ENCODE assay signal across 9 mouse cellular contexts in the genomic region with DNA sequence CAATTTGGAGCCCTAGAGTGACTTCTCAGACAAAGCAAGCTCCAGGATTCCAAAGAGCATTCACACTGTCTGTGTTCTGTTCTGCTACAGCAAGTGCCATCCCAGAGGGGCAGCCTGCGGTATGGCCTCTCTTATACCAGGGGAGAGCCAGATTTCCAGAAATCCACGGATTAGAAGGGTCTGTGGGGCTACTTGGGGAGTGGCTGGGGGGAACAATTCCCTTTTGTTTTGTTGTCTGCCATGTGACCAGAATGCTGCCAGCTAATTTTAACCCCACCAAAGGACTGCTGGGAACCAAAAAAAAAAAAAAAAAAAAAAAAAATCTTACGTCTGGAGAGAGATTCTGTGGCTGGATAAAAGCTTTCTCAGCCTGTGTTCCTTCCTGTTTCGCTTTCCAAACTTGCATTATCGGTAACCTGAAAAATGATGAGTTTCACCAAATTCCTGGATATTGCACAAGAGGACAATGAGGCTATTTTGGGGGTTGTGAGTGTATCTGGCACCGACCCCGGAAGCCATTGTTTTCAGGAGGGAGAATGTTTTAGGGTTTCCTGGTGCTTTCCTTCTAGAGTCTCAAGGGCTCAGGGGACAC. TPM values are rescaled to one million over a fixed set of nuclear protein-coding genes. Genes with fewer than 3 reads are reported as not detected.
DNase-seq lines count a peak whose midpoint lies in the region; ATAC-seq lines count a peak whose summit lies in the region.
"Had no signal": no experiment of that assay in that cellular context is flagged by ENCODE, and none has a peak within 500 bp of the region (broad histone marks: within the 10 kb centered on the region; RNA-seq: fewer than 3 reads in every experiment).

No protein-coding gene starts in this region.

- no peaks in the 10 kb centered on the region for H3K36me3 ChIP-seq in kidney, embryonic 14.5 days (ENCODE audit: control insufficient read depth, insufficient read depth, low read length)
- no peaks in the 10 kb centered on the region for H3K36me3 ChIP-seq in midbrain, embryonic 10.5 days
- H3K36me3 ChIP-seq: G1E had no signal

- peaks cover 73% of the 10 kb centered on the region for H3K4me1 ChIP-seq in kidney, embryonic 14.5 days (ENCODE audit: control insufficient read depth, insufficient read depth, low read length)
- H3K4me1 ChIP-seq in midbrain, embryonic 10.5 days: peaks cover 84% of the 10 kb centered on the region

- DNase-seq in cerebellum, postnatal 25 days: peak; percentile 32 to 44
- peak; percentile 66 for DNase-seq in adrenal gland, postnatal 14 days
- DNase-seq in heart, adult 9 months (ENCODE audit: low spot score in 2 of 2): peak; percentile 80 to 81
- peak; percentile 25 for DNase-seq in midbrain, embryonic 10.5 days (ENCODE audit: low spot score)
- DNase-seq in embryo, embryonic 9.5 days (ENCODE audit: extremely low spot score): no peak
- DNase-seq in frontal cortex, postnatal 10 days (ENCODE audit: low spot score in 2 of 2): no peak

- no peaks in the 10 kb centered on the region for H3K9me3 ChIP-seq in kidney, embryonic 14.5 days (ENCODE audit: control insufficient read depth, low read length)
- H3K9me3 ChIP-seq in midbrain, embryonic 10.5 days (replicated peaks): no peaks in the 10 kb centered on the region
- H3K9me3 ChIP-seq: G1E had no signal

- no peak overlapping the region for H3K9ac ChIP-seq in kidney, embryonic 14.5 days (ENCODE audit: low read depth, low read length)

- WGBS in kidney, embryonic 14.5 days: 41% methylated on average over 7 of the region's 7 CpGs
- WGBS in midbrain, embryonic 10.5 days: 39% methylated on average over 7 of the region's 7 CpGs

- no peak overlapping the region for H3K4me3 ChIP-seq in kidney, embryonic 14.5 days (ENCODE audit: low read length)
- peak overlapping the region; percentile 17; the same call in 1 of the 2 replicates for H3K4me3 ChIP-seq in midbrain, embryonic 10.5 days

- no peak for ATAC-seq in cerebellum, adult (ENCODE audit: insufficient number of reproducible peaks, low FRiP score, low TSS enrichment)
- no peak for ATAC-seq in kidney, embryonic 14.5 days (ENCODE audit: low FRiP score, low TSS enrichment)

- H3K27me3 ChIP-seq in kidney, embryonic 14.5 days (ENCODE audit: control insufficient read depth, insufficient read depth, low read length): no peaks in the 10 kb centered on the region
- H3K27me3 ChIP-seq in midbrain, embryonic 10.5 days (ENCODE audit: low read depth, poor library complexity, severe bottlenecking): 0 out of 2 replicates have a peak, but pooled peaks cover 4% of the 10 kb centered on the region

- no peak overlapping the region for H3K4me2 ChIP-seq in kidney, embryonic 14.5 days (replicated peaks; ENCODE audit: low read depth, low read length)

- peak overlapping the region; percentile 97; the same call in 1 of the 2 replicates for H3K27ac ChIP-seq in kidney, embryonic 14.5 days (ENCODE audit: low read depth, low read length)
- H3K27ac ChIP-seq in midbrain, embryonic 10.5 days (replicated peaks): peak overlapping the region; percentile 94

RNA-seq across cellular contexts. Expression of gene Irf2bpl, which starts 12.4 kb away (rescaled TPM):
- 48.4 and 53.8 TPM in 2 replicates for total RNA-seq in adrenal gland, postnatal 14 days (2021)
- polyA plus RNA-seq in kidney, embryonic 14.5 days (2014; fragmentation: Nextera tagmentation; extraction: Ambion mirVana): 25.8 and 34.8 TPM in 2 replicates
- polyA plus RNA-seq in midbrain, embryonic 10.5 days (2016; fragmentation: Nextera tagmentation; extraction: Ambion mirVana): 28.6 and 39.6 TPM in 2 replicates

RNA-seq across cellular contexts. Expression of gene Cipc, which starts 49.8 kb away (rescaled TPM):
- total RNA-seq in adrenal gland, postnatal 14 days (2021): 26.2 and 29.1 TPM in 2 replicates
- polyA plus RNA-seq in kidney, embryonic 14.5 days (2014; fragmentation: Nextera tagmentation; extraction: Ambion mirVana): 12.6 and 30.4 TPM in 2 replicates
- polyA plus RNA-seq in midbrain, embryonic 10.5 days (2016; fragmentation: Nextera tagmentation; extraction: Ambion mirVana): 33.2 and 35.5 TPM in 2 replicates

Comparison
In these comparisons a context has a peak if more than half of its experiments do, and no peak if none do; other contexts are left out.
1. DNase-seq: peak in cerebellum, postnatal 25 days (2 of 2), adrenal gland, postnatal 14 days (single experiment), heart, adult 9 months (2 of 2) and midbrain, embryonic 10.5 days (single experiment); none in embryo, embryonic 9.5 days (single experiment) and frontal cortex, postnatal 10 days (0 of 2).